Mouse (Mus musculus): ENCODE results near the gene Slc22a6.

GRCm38 (mm10) chr19:8661821-8662307 lies 44.0 kb downstream of the Slc22a6 start:
- TF ChIP-seq ELF1 (IDR thresholded peaks at IDR 0.05; ENCODE audit: low read depth, low read length) (no peak), MAZ (IDR thresholded peaks at IDR 0.05; ENCODE audit: low read depth, low read length) (no peak), MXI1 (IDR thresholded peaks at IDR 0.05; ENCODE audit: low read depth, low read length) (no peak), USF1 (IDR thresholded peaks at IDR 0.05; ENCODE audit: low read depth, low read length) (no peak), POLR2A (IDR thresholded peaks at IDR 0.05; ENCODE audit: low read depth, low read length) (no peak), CTCF (conservative IDR thresholded peaks at IDR 0.05 in 1 of 2, IDR thresholded peaks at IDR 0.05 in 1 of 2; ENCODE audit: low read depth in 2 of 2, low read length in 2 of 2) (no peak), JUND (conservative IDR thresholded peaks at IDR 0.05; ENCODE audit: low read depth, low read length) (no peak), MAX (IDR thresholded peaks at IDR 0.05; ENCODE audit: low read length) (no peak), SIN3A (IDR thresholded peaks at IDR 0.05; ENCODE audit: low read length) (no peak), MEF2A (IDR thresholded peaks at IDR 0.05; ENCODE audit: borderline replicate concordance, low read depth, low read length) (no peak), RAD21 (IDR thresholded peaks at IDR 0.05; ENCODE audit: low read depth, low read length) (no peak), USF2 (conservative IDR thresholded peaks at IDR 0.05; ENCODE audit: low read depth, low read length) (no peak)
